Mouse (Mus musculus) naive thymus-derived CD4-positive, alpha-beta T cell, adult 2 months (primary cell): Measurements from ENCODE around the gene Nt5m.

Experiments
- DNase-seq: peaks from one replicate; pipeline ENCODE4 v3.0.0-alpha.2; 2011; ENCODE audit warnings: low read depth

Nt5m gene

DNA sequence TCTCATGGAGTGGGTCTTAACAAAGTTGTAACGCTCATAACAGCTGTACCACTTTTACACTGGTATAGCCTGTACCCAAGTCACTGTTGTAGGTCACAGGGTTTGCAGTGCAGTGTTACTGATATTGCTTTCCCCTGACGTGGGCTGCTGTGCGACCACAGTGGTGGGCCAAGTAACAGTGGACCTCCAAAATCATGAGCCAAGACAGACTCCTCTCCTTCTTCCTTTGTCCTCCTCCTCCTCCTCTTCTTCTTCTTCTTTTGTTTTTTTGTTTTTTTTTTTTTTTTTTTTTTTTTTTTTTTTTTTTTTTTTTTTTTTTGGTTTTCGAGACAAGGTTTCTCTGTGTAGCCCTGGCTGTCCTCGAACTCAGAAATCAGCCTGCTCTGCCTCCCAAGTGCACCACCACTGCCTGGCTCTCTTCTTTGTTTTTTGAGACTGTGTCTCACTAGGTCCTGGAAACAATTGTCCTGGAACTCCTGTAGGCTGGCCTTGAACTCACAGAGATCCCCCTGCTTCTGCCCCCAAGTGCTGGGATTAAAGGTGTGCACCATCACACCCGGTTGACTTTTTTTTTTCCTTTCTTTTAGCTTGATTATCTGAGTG, 67.4 kb downstream of the Nt5m start:
- DNase-seq, result no peak

DNA sequence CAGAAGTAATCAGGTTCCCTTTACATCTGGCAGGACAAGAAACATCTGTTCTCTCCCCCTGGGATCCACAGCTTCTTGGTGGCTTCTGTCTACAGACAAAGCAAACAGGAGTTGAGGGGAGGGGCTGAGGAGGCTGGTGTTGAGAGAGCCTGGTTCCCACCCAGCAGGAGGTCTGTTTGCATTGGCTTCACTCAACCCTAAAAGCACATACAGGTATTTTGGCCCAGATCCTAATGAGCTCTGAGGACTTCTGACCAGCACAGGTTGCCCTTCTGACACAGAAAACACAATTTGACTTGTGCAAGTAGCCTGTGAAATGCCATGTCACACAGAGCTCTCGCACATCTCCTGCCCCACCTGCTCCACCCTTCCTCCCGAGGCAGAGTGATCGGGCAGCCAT, 69.2 kb downstream of the Nt5m start:
- no peak for DNase-seq

- no peak for DNase-seq
These were observed 71.3 kb downstream of the Nt5m start for GRCm38 (mm10) chr11:59910586-59910985.

DNA sequence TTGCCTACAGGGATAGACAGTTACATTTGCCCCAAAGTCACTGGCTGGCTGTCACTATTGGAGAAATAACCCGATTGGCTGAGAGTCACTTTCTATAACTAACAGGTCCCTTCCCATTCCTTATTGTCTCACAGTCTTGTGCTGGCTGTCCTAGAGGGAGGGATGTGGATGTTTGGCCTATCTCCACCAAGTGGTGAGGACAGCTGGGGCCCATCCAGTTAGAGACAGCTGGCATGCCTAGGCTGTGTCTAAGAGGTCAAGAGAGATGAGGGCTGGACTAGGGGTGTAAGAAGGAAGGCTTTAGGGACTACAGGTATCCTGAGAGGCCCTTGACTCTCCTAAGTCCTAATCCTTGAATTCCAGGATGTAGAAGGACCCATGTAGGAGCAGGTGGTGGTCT, 72.3 kb downstream of the Nt5m start:
- no peak for DNase-seq

DNA sequence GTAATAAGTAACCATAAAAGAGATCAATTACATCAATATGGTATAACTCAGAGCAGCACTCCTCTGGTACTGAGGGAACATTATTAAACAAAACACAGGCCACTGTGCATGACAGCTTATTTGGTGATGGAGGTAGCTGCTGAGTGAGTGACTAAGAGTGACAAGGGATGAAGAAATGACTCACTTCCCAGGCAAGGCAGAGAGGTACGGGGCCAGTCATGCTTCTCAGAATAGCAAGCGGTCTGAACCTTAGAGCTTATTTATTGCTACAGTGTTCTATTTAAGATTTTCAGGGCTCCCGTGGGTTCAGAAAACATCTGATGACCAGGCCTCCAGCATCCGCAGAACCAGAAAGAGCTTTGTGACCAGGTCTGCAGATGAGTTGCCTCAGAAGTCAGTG, 74.5 kb downstream of the Nt5m start:
- no peak for DNase-seq

- DNase-seq, result no peak
These were observed 78.8 kb downstream of the Nt5m start for GRCm38 (mm10) chr11:59918014-59918413.

- DNase-seq, result no peak
These were observed 80.2 kb downstream of the Nt5m start for GRCm38 (mm10) chr11:59919401-59919800.

- no peak for DNase-seq
These were observed 81.1 kb downstream of the Nt5m start for GRCm38 (mm10) chr11:59920331-59920730.

GRCm38 (mm10) chr11:59921265-59921664, 82.0 kb downstream of the Nt5m start:
- DNase-seq, result no peak

DNA sequence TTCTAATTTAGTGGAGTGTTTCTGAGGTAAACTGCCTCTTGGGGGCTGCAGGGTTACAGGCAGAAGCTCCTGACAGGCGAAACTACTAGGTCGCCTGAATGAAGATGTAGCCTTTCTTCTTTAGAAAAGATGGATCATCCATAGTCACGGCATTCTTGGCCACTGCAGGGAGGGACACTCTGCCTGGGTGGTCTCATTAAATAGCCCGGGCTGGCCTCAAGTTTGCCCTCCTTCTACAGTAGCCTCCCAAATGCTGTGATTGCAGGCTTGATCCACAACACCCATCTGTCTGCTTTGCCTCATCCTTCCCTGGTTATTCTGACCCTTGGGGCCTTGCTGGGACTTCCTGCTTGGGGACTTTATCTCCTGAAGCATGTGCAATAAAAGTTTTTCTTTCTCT, 90.8 kb downstream of the Nt5m start:
- DNase-seq, result no peak
